ENCODE assay signal across 8 mouse cellular contexts in the genomic region with DNA sequence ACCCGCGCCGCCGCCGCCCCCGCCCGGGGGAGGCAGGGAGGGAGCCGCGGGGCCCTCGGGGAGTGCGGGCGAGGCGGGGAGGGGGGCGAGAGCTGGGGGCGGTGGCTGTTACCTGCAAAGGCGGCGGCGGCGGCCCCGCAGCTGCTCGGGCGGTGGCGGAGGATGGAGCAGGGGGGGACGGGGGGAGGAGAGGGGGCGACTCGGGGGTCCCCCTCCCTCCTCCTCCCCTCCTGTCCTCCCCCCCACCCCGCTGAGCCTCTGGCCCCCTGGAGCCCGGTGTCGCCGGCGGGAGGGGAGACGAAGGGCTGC. TPM values are rescaled to one million over a fixed set of nuclear protein-coding genes. Genes with fewer than 3 reads are reported as not detected.
A peak's percentile ranks its signal among the peaks of the same experiment; 100 is the strongest.
DNase-seq lines count a peak whose midpoint lies in the region; ATAC-seq lines count a peak whose summit lies in the region.

A gene (minus strand): TSS at position 170 of the 309 bp plus-strand sequence.

- H3K27me3 ChIP-seq in forebrain, embryonic 13.5 days, result no peaks in the 10 kb centered on the region
- no peaks in the 10 kb centered on the region for H3K27me3 ChIP-seq in hindbrain, embryonic 13.5 days
- H3K27me3 ChIP-seq in liver, embryonic 15.5 days, result peaks cover 36% of the 10 kb centered on the region
- no peaks in the 10 kb centered on the region for H3K27me3 ChIP-seq in stomach, embryonic 15.5 days (replicated peaks)

- no peaks in the 10 kb centered on the region for H3K9me3 ChIP-seq in forebrain, embryonic 13.5 days (replicated peaks)
- no peaks in the 10 kb centered on the region for H3K9me3 ChIP-seq in hindbrain, embryonic 13.5 days
- H3K9me3 ChIP-seq in liver, embryonic 15.5 days (replicated peaks), result no peaks in the 10 kb centered on the region
- H3K9me3 ChIP-seq in stomach, embryonic 15.5 days, result no peaks in the 10 kb centered on the region

- no peak for DNase-seq in layer of hippocampus, adult 18-20 months (ENCODE audit: low spot score in 2 of 2)
- DNase-seq in layer of hippocampus, adult 11-12 months (ENCODE audit: low spot score), result no peak
- DNase-seq in ZHBTc4 (ENCODE audit: low read depth, low spot score), result peak; percentile 63
- no peak for DNase-seq in right cerebral cortex, adult 18-20 months

- no CpG with 5 or more reads among the region's 32 CpGs for WGBS in forebrain, embryonic 13.5 days
- WGBS in hindbrain, embryonic 13.5 days, result no CpG with 5 or more reads among the region's 32 CpGs
- WGBS in liver, embryonic 15.5 days (ENCODE audit: insufficient replicate concordance), result 0% methylated on average over 18 of the region's 32 CpGs
- 0% methylated on average over 10 of the region's 32 CpGs for WGBS in stomach, embryonic 15.5 days

- peak within 1 kb of the TSS; percentile 93 for H3K4me2 ChIP-seq in forebrain, embryonic 13.5 days
- H3K4me2 ChIP-seq in hindbrain, embryonic 13.5 days, result peak within 1 kb of the TSS; percentile 90
- peak within 1 kb of the TSS; percentile 94 for H3K4me2 ChIP-seq in liver, embryonic 15.5 days
- peak within 1 kb of the TSS; percentile 93 for H3K4me2 ChIP-seq in stomach, embryonic 15.5 days

- peak; percentile 62 for ATAC-seq in forebrain, embryonic 13.5 days
- ATAC-seq in hindbrain, embryonic 13.5 days (ENCODE audit: low FRiP score), result peak; percentile 47
- peak; percentile 24 for ATAC-seq in liver, embryonic 15.5 days (ENCODE audit: insufficient read depth)
- ATAC-seq in stomach, embryonic 15.5 days (ENCODE audit: insufficient read depth, low FRiP score, low read depth), result peak; percentile 18

- H3K4me3 ChIP-seq in forebrain, embryonic 13.5 days, result peak within 1 kb of the TSS; percentile 92
- peak within 1 kb of the TSS; percentile 86 for H3K4me3 ChIP-seq in hindbrain, embryonic 13.5 days
- peak within 1 kb of the TSS; percentile 70 for H3K4me3 ChIP-seq in liver, embryonic 15.5 days (replicated peaks)
- peak within 1 kb of the TSS; percentile 83 for H3K4me3 ChIP-seq in stomach, embryonic 15.5 days (replicated peaks)

- H3K9ac ChIP-seq in forebrain, embryonic 13.5 days, result peak within 1 kb of the TSS; percentile 98
- H3K9ac ChIP-seq in hindbrain, embryonic 13.5 days, result peak within 1 kb of the TSS; percentile 94
- H3K9ac ChIP-seq in liver, embryonic 15.5 days, result peak within 1 kb of the TSS; percentile 68
- peak within 1 kb of the TSS; percentile 61 for H3K9ac ChIP-seq in stomach, embryonic 15.5 days

- H3K4me1 ChIP-seq in forebrain, embryonic 13.5 days, result peaks cover 32% of the 10 kb centered on the region
- peaks cover 8% of the 10 kb centered on the region for H3K4me1 ChIP-seq in hindbrain, embryonic 13.5 days (replicated peaks)
- H3K4me1 ChIP-seq in liver, embryonic 15.5 days (replicated peaks), result peaks cover 19% of the 10 kb centered on the region
- H3K4me1 ChIP-seq in stomach, embryonic 15.5 days, result peaks cover 3% of the 10 kb centered on the region

- H3K36me3 ChIP-seq in forebrain, embryonic 13.5 days (ENCODE audit: poor library complexity, severe bottlenecking), result no peaks in the 10 kb centered on the region
- no peaks in the 10 kb centered on the region for H3K36me3 ChIP-seq in hindbrain, embryonic 13.5 days
- no peaks in the 10 kb centered on the region for H3K36me3 ChIP-seq in liver, embryonic 15.5 days (replicated peaks)
- no peaks in the 10 kb centered on the region for H3K36me3 ChIP-seq in stomach, embryonic 15.5 days

- H3K27ac ChIP-seq in forebrain, embryonic 13.5 days, result peak within 1 kb of the TSS; percentile 100
- H3K27ac ChIP-seq in hindbrain, embryonic 13.5 days, result peak within 1 kb of the TSS; percentile 100
- H3K27ac ChIP-seq in liver, embryonic 15.5 days (replicated peaks), result peak within 1 kb of the TSS; percentile 82
- peak within 1 kb of the TSS; percentile 93 for H3K27ac ChIP-seq in stomach, embryonic 15.5 days

RNA-seq across cellular contexts. Expression of the gene that starts here (rescaled TPM):
- 100 to 1,000 TPM; 246 to 264 TPM for total RNA-seq in layer of hippocampus, adult 18-20 months (2021)
- polyA plus RNA-seq in forebrain, embryonic 13.5 days (2015; fragmentation: Nextera tagmentation; extraction: Ambion mirVana), result 24.8 and 25.1 TPM in 2 replicates
- 21.3 and 22.3 TPM in 2 replicates for polyA plus RNA-seq in hindbrain, embryonic 13.5 days (2015; fragmentation: Nextera tagmentation; extraction: Ambion mirVana)
- polyA plus RNA-seq in liver, embryonic 15.5 days (2015; fragmentation: Nextera tagmentation; extraction: Ambion mirVana), result 0.48 and 0.50 TPM in 2 replicates
- polyA plus RNA-seq in stomach, embryonic 15.5 days (2015; fragmentation: Nextera tagmentation; extraction: Ambion mirVana), result 4.7 and 4.8 TPM in 2 replicates

Comparison
In these comparisons a context has a peak if more than half of its experiments do, and no peak if none do; other contexts are left out.
1. Peak in ATAC-seq, H3K4me3 ChIP-seq, H3K27ac ChIP-seq, H3K9ac ChIP-seq and H3K4me2 ChIP-seq in liver, embryonic 15.5 days; RNA of the gene not detected or under 1 TPM.